Mouse (Mus musculus) midbrain, embryonic 16.5 days (tissue): ENCODE measurements around the gene Mgat2. TPM values are rescaled to one million over a fixed set of nuclear protein-coding genes. Genes with fewer than 3 reads are reported as not detected.

Experiments used
- microRNA-seq: library from miRNA; unstranded; fragments of <30 nt; microRNA quantifications from one replicate; pipeline ENCODE4, GENCODE M21; 2017
- polyA plus RNA-seq: library from polyadenylated mRNA; unstranded; fragments of >200 nt; fragmentation: Nextera tagmentation; extraction: Ambion mirVana; gene quantifications from 2 replicates; pipeline ENCODE4 v1.2.1, GENCODE M21; 2015

The Mgat2 gene
- polyA plus RNA-seq, 1 experiment from 2014 or later, result 30.6 TPM

Small RNA genes within 50 kb of the gene (microRNA-seq; reads per million reads assigned to microRNA genes)
- not detected for gene Gm47287
- gene Gm47295, result 0.86 reads per million

Other genes with a start within 250 kb of the Mgat2 start
- 919 and 945 TPM in 2 replicates for gene Rps29, start 25.0 kb upstream of the Mgat2 start, polyA plus RNA-seq
- gene Lrr1, start 15.3 kb upstream of the Mgat2 start, polyA plus RNA-seq, result 2.9 and 3.1 TPM in 2 replicates
- gene Rpl36al, start 74 bp upstream of the Mgat2 start, polyA plus RNA-seq, result 286 and 296 TPM in 2 replicates
- gene Gm49383, start 12.9 kb downstream of the Mgat2 start, polyA plus RNA-seq, result 11.8 and 14.7 TPM in 2 replicates
- 5.9 and 6.4 TPM in 2 replicates for gene Dnaaf2, start 14.3 kb downstream of the Mgat2 start, polyA plus RNA-seq
- 9.8 and 13.1 TPM in 2 replicates for gene Gm49384, start 20.1 kb downstream of the Mgat2 start, polyA plus RNA-seq
- 2.5 and 2.7 TPM in 2 replicates for gene Pole2, start 44.0 kb downstream of the Mgat2 start, polyA plus RNA-seq
- 15.6 and 19.3 TPM in 2 replicates for gene Klhdc1, start 57.0 kb downstream of the Mgat2 start, polyA plus RNA-seq
- gene Klhdc2, start 112.5 kb downstream of the Mgat2 start, polyA plus RNA-seq, result 282 and 300 TPM in 2 replicates
- 86.5 and 91.1 TPM in 2 replicates for gene Nemf, start 173.0 kb downstream of the Mgat2 start, polyA plus RNA-seq
- gene Arf6, start 188.0 kb downstream of the Mgat2 start, polyA plus RNA-seq, result 20.4 and 20.7 TPM in 2 replicates
- gene Gm9887, start 188.3 kb downstream of the Mgat2 start, polyA plus RNA-seq, result 0.88 and 0.99 TPM in 2 replicates